20 mouse cellular contexts compared by ENCODE assay signal in the genomic region with DNA sequence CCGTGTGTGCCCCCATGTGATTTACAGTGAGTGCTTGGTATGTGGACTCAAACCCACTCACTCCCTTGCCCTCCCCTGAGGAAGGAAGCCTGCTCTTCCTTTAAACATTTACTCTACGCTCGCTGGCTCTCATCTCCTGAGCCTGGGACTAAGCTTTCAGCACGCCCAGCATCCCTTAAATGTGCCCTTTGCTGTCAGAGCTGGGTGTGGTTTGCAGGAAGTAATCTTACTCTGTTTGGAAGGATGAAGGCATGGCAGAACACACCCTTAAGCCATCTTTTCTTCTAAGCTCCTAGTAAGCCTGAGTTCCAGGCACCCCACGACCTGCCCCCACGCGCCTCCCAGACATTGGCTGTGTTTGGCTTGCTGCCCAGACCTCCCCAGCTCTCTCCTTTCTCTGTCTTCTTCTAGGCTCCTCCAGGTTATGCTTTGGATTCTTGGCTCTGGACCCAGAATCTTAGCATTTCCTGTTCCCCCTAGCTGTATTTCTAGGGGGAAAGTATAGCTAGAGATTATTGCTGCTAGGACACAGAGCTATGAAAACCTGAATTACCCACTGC. TPM values are rescaled to one million over a fixed set of nuclear protein-coding genes. Genes with fewer than 3 reads are reported as not detected.
DNase-seq lines count a peak whose midpoint lies in the region; ATAC-seq and TF ChIP-seq lines count a peak whose summit lies in the region.
"Had no signal": no experiment of that assay in that cellular context is flagged by ENCODE, and none has a peak within 500 bp of the region (broad histone marks: within the 10 kb centered on the region; RNA-seq: fewer than 3 reads in every experiment).

No protein-coding gene starts in this region.

- H3K4me2 ChIP-seq in liver, embryonic 11.5 days, result no peak overlapping the region
- H3K4me2 ChIP-seq in embryonic facial prominence, embryonic 15.5 days (replicated peaks), result no peak overlapping the region
- H3K4me2 ChIP-seq in hindbrain, postnatal 0 days (ENCODE audit: low read depth, low read length), result no peak overlapping the region
- H3K4me2 ChIP-seq: embryonic facial prominence, embryonic 12.5 days; neural tube, embryonic 13.5 days had no signal

- no peaks in the 10 kb centered on the region for H3K4me1 ChIP-seq in liver, embryonic 11.5 days (replicated peaks; ENCODE audit: control insufficient read depth, insufficient read depth, low read length)
- peaks cover 60% of the 10 kb centered on the region for H3K4me1 ChIP-seq in E14TG2a.4 (replicated peaks; ENCODE audit: low read depth, low read length)
- H3K4me1 ChIP-seq in embryonic facial prominence, embryonic 15.5 days, result peaks cover 18% of the 10 kb centered on the region
- H3K4me1 ChIP-seq in hindbrain, postnatal 0 days (ENCODE audit: insufficient read depth, low read length), result peaks cover 6% of the 10 kb centered on the region; the same call in 1 of the 2 replicates

- intact Hi-C loops in left cerebral cortex, postnatal 36 days (cut with DNase I), result no loop called here

- TF ChIP-seq CTCF in E14TG2a.4 (conservative IDR thresholded peaks at IDR 0.05; ENCODE audit: low read length), result no peak
- TF ChIP-seq CTCF in hindbrain, postnatal 0 days (IDR thresholded peaks at IDR 0.05; ENCODE audit: low read depth), result no peak

- H3K27me3 ChIP-seq in liver, embryonic 11.5 days (replicated peaks; ENCODE audit: control insufficient read depth, insufficient read depth, low read length), result peaks cover 38% of the 10 kb centered on the region
- H3K27me3 ChIP-seq in E14TG2a.4 (ENCODE audit: insufficient read depth, low read length), result peaks cover 30% of the 10 kb centered on the region
- peaks cover 32% of the 10 kb centered on the region for H3K27me3 ChIP-seq in embryonic facial prominence, embryonic 15.5 days
- H3K27me3 ChIP-seq in hindbrain, postnatal 0 days (ENCODE audit: insufficient read depth, low read length), result no peaks in the 10 kb centered on the region; the same call in none of the 2 replicates

- 51% methylated on average over 7 of the region's 7 CpGs for WGBS in liver, embryonic 11.5 days
- WGBS in embryonic facial prominence, embryonic 15.5 days, result 15% methylated on average over 7 of the region's 7 CpGs
- 46% methylated on average over 7 of the region's 7 CpGs for WGBS in hindbrain, postnatal 0 days

- H3K36me3 ChIP-seq in liver, embryonic 11.5 days (ENCODE audit: control insufficient read depth, insufficient read depth, low read length), result no peaks in the 10 kb centered on the region
- no peaks in the 10 kb centered on the region for H3K36me3 ChIP-seq in E14TG2a.4 (ENCODE audit: insufficient read depth, low read length)
- no peaks in the 10 kb centered on the region for H3K36me3 ChIP-seq in embryonic facial prominence, embryonic 15.5 days
- no peaks in the 10 kb centered on the region for H3K36me3 ChIP-seq in hindbrain, postnatal 0 days (ENCODE audit: insufficient read depth, low read length)
- H3K36me3 ChIP-seq: embryonic facial prominence, embryonic 12.5 days; heart, embryonic 10.5 days; neural tube, embryonic 13.5 days had no signal

- no peak for ATAC-seq in liver, embryonic 11.5 days (replicated peaks; ENCODE audit: low FRiP score)
- peak; percentile 45; the same call in 1 of the 2 replicates for ATAC-seq in embryonic facial prominence, embryonic 15.5 days (ENCODE audit: insufficient number of reproducible peaks, low FRiP score, low TSS enrichment, low read depth)
- no peak for ATAC-seq in hindbrain, postnatal 0 days
- ATAC-seq: forebrain, embryonic 14.5 days; midbrain, embryonic 16.5 days had no signal

- H3K27ac ChIP-seq in liver, embryonic 11.5 days (ENCODE audit: low read depth, low read length), result no peak overlapping the region
- no peak overlapping the region for H3K27ac ChIP-seq in embryonic facial prominence, embryonic 15.5 days (replicated peaks)
- no peak overlapping the region for H3K27ac ChIP-seq in hindbrain, postnatal 0 days
- H3K27ac ChIP-seq: embryonic facial prominence, embryonic 12.5 days; heart, embryonic 10.5 days; kidney, postnatal 0 days; neural tube, embryonic 13.5 days had no signal

- DNase-seq in cerebellum, postnatal 10 days, result peak; percentile 25 to 42
- DNase-seq in cerebellum, adult 11-12 months, result no peak
- DNase-seq in liver, result peak; percentile 32
- DNase-seq in liver, embryonic 11.5 days (ENCODE audit: low spot score), result no peak
- no peak for DNase-seq in hindbrain, postnatal 0 days (ENCODE audit: low spot score)
- no peak for DNase-seq in left cerebral cortex, postnatal 36 days (ENCODE audit: low spot score in 2 of 2)
- DNase-seq: gastrocnemius, postnatal 14 days; heart, postnatal 4 days; liver, postnatal 0 days; right cerebral cortex, adult 18-20 months; thymus, postnatal 25 days had no signal

- no peak overlapping the region for H3K9ac ChIP-seq in liver, embryonic 11.5 days (ENCODE audit: low read depth, low read length)
- no peak overlapping the region for H3K9ac ChIP-seq in embryonic facial prominence, embryonic 15.5 days
- H3K9ac ChIP-seq in hindbrain, postnatal 0 days (replicated peaks; ENCODE audit: low read length), result no peak overlapping the region
- H3K9ac ChIP-seq: embryonic facial prominence, embryonic 12.5 days; liver, postnatal 0 days; neural tube, embryonic 13.5 days had no signal

- H3K4me3 ChIP-seq in liver, embryonic 11.5 days (ENCODE audit: low read depth, low read length), result no peak overlapping the region
- H3K4me3 ChIP-seq in E14TG2a.4 (replicated peaks; ENCODE audit: low read length), result 0 out of 2 replicates have a peak overlapping the region, but pooled peaks have one; percentile 7
- H3K4me3 ChIP-seq in embryonic facial prominence, embryonic 15.5 days (replicated peaks), result no peak overlapping the region
- no peak overlapping the region for H3K4me3 ChIP-seq in hindbrain, postnatal 0 days (ENCODE audit: low read length)
- H3K4me3 ChIP-seq: embryonic facial prominence, embryonic 12.5 days; heart, embryonic 10.5 days; neural tube, embryonic 13.5 days had no signal

- H3K9me3 ChIP-seq in liver, embryonic 11.5 days (ENCODE audit: control insufficient read depth, low read length), result no peaks in the 10 kb centered on the region
- no peaks in the 10 kb centered on the region for H3K9me3 ChIP-seq in E14TG2a.4 (ENCODE audit: low read length)
- no peaks in the 10 kb centered on the region for H3K9me3 ChIP-seq in embryonic facial prominence, embryonic 15.5 days (replicated peaks)
- H3K9me3 ChIP-seq in hindbrain, postnatal 0 days (ENCODE audit: low read length), result no peaks in the 10 kb centered on the region
- H3K9me3 ChIP-seq: embryonic facial prominence, embryonic 12.5 days; heart, embryonic 10.5 days; neural tube, embryonic 13.5 days had no signal

RNA-seq across cellular contexts. Expression of gene Tmem170, which starts 11.6 kb away (rescaled TPM):
- polyA plus RNA-seq in liver, embryonic 11.5 days (2014; fragmentation: Nextera tagmentation; extraction: Ambion mirVana), result 8.0 and 8.4 TPM in 2 replicates
- 7.3 and 9.3 TPM in 2 replicates for polyA plus RNA-seq in embryonic facial prominence, embryonic 15.5 days (2015; fragmentation: Nextera tagmentation; extraction: Ambion mirVana)
- 3.2 and 3.5 TPM in 2 replicates for total RNA-seq in hindbrain, postnatal 0 days (2014; rRNA removed)
- polyA plus RNA-seq in hindbrain, postnatal 0 days (2015; fragmentation: Nextera tagmentation; extraction: Ambion mirVana), result 2.3 and 3.0 TPM in 2 replicates
- total RNA-seq in left cerebral cortex, postnatal 36 days (2021), result 1 to 10 TPM; 2.9 to 4.4 TPM

RNA-seq across cellular contexts. Expression of gene Chst5, which starts 22.1 kb away (rescaled TPM):
- polyA plus RNA-seq in liver, embryonic 11.5 days (2014; fragmentation: Nextera tagmentation; extraction: Ambion mirVana), result 0.35 and 0.41 TPM in 2 replicates
- polyA plus RNA-seq in embryonic facial prominence, embryonic 15.5 days (2015; fragmentation: Nextera tagmentation; extraction: Ambion mirVana), result 5.1 and 5.8 TPM in 2 replicates
- total RNA-seq in hindbrain, postnatal 0 days (2014; rRNA removed), result 2.4 and 4.2 TPM in 2 replicates
- 3.2 and 3.8 TPM in 2 replicates for polyA plus RNA-seq in hindbrain, postnatal 0 days (2015; fragmentation: Nextera tagmentation; extraction: Ambion mirVana)
- under 1 TPM; 0.36 to 0.57 TPM for total RNA-seq in left cerebral cortex, postnatal 36 days (2021)
- total RNA-seq: adrenal gland, adult 18-20 months; heart, postnatal 4 days had no signal
- polyA plus RNA-seq: liver, postnatal 0 days had no signal

RNA-seq across cellular contexts. Expression of gene Cfdp1, which starts 34.1 kb away (rescaled TPM):
- polyA plus RNA-seq in liver, embryonic 11.5 days (2014; fragmentation: Nextera tagmentation; extraction: Ambion mirVana), result 218 and 234 TPM in 2 replicates
- 217 and 219 TPM in 2 replicates for polyA plus RNA-seq in embryonic facial prominence, embryonic 15.5 days (2015; fragmentation: Nextera tagmentation; extraction: Ambion mirVana)
- total RNA-seq in hindbrain, postnatal 0 days (2014; rRNA removed), result 24.9 and 26.5 TPM in 2 replicates
- 170 and 180 TPM in 2 replicates for polyA plus RNA-seq in hindbrain, postnatal 0 days (2015; fragmentation: Nextera tagmentation; extraction: Ambion mirVana)
- 10 to 100 TPM; 76.9 to 78.2 TPM for total RNA-seq in left cerebral cortex, postnatal 36 days (2021)

RNA-seq across cellular contexts. Expression of gene Tmem231, which starts 45.5 kb away (rescaled TPM):
- 6.7 and 6.8 TPM in 2 replicates for polyA plus RNA-seq in liver, embryonic 11.5 days (2014; fragmentation: Nextera tagmentation; extraction: Ambion mirVana)
- polyA plus RNA-seq in embryonic facial prominence, embryonic 15.5 days (2015; fragmentation: Nextera tagmentation; extraction: Ambion mirVana), result 18.8 and 22.4 TPM in 2 replicates
- 15.5 and 16.7 TPM in 2 replicates for total RNA-seq in hindbrain, postnatal 0 days (2014; rRNA removed)
- 14.4 and 14.6 TPM in 2 replicates for polyA plus RNA-seq in hindbrain, postnatal 0 days (2015; fragmentation: Nextera tagmentation; extraction: Ambion mirVana)
- total RNA-seq in left cerebral cortex, postnatal 36 days (2021), result 10 to 100 TPM; 10.6 to 13.1 TPM

RNA-seq across cellular contexts. Expression of gene Gabarapl2, which starts 52.3 kb away (rescaled TPM):
- 136 and 141 TPM in 2 replicates for polyA plus RNA-seq in liver, embryonic 11.5 days (2014; fragmentation: Nextera tagmentation; extraction: Ambion mirVana)
- polyA plus RNA-seq in embryonic facial prominence, embryonic 15.5 days (2015; fragmentation: Nextera tagmentation; extraction: Ambion mirVana), result 173 and 189 TPM in 2 replicates
- 86.2 and 99.4 TPM in 2 replicates for total RNA-seq in hindbrain, postnatal 0 days (2014; rRNA removed)
- 461 and 465 TPM in 2 replicates for polyA plus RNA-seq in hindbrain, postnatal 0 days (2015; fragmentation: Nextera tagmentation; extraction: Ambion mirVana)
- total RNA-seq in left cerebral cortex, postnatal 36 days (2021), result 100 to 1,000 TPM; 201 to 216 TPM

Comparison
In these comparisons a context has a peak if more than half of its experiments do, and no peak if none do; other contexts are left out.
1. DNase-seq: peak in cerebellum, postnatal 10 days (2 of 2) and liver (single experiment); none in cerebellum, adult 11-12 months (single experiment), liver, embryonic 11.5 days (single experiment), hindbrain, postnatal 0 days (single experiment) and left cerebral cortex, postnatal 36 days (0 of 2).